Mouse (Mus musculus) forebrain, embryonic 11.5 days (tissue): ENCODE data around the gene Smc4. TPM values are rescaled to one million over a fixed set of nuclear protein-coding genes. Genes with fewer than 3 reads are reported as not detected.

Experiments used
- ATAC-seq: fragments of 200-750 bp; cut with Nextera tagmentation; replicated peaks from 2 replicates; pipeline ENCODE4 v1.8.0; 2017; ENCODE audit warnings: moderate TSS enrichment; ENCODE audit not compliant: low FRiP score
- DNase-seq: peaks from one replicate; pipeline ENCODE4 v3.0.0-alpha.2; 2017; ENCODE audit warnings: low spot score
- H3K27ac ChIP-seq: fragments of 300-500 bp; sonication (generic); 2 replicates; pipeline ENCODE4 v1.5.1; 2014; ENCODE audit warnings: low read depth, low read length
- H3K27me3 ChIP-seq: fragments of 300-500 bp; sonication (generic); 2 replicates; pipeline ENCODE4 v1.6.1; 2014; ENCODE audit warnings: mild to moderate bottlenecking, low read length, mixed read lengths; ENCODE audit not compliant: control insufficient read depth, insufficient read depth
- H3K36me3 ChIP-seq: fragments of 300-500 bp; sonication (generic); 2 replicates; pipeline ENCODE4 v1.6.1; 2014; ENCODE audit warnings: mild to moderate bottlenecking, low read length, moderate library complexity, mixed read lengths; ENCODE audit not compliant: control insufficient read depth, insufficient read depth
- H3K4me1 ChIP-seq: fragments of 300-500 bp; sonication (generic); replicated peaks from 2 replicates; pipeline ENCODE4 v1.6.1; 2014; ENCODE audit warnings: low read length, mixed read lengths; ENCODE audit not compliant: control insufficient read depth, insufficient read depth
- H3K4me2 ChIP-seq: fragments of 300-500 bp; sonication (generic); 2 replicates; pipeline ENCODE4 v1.6.1; 2014; ENCODE audit warnings: low read depth, mild to moderate bottlenecking, low read length, moderate library complexity, mixed read lengths; ENCODE audit not compliant: severe bottlenecking
- H3K4me3 ChIP-seq: fragments of 300-500 bp; sonication (generic); 2 replicates; pipeline ENCODE4 v1.5.1; 2014; ENCODE audit warnings: low read depth, low read length
- H3K9ac ChIP-seq: fragments of 300-500 bp; sonication (generic); 2 replicates; pipeline ENCODE4 v1.6.1; 2014; ENCODE audit warnings: low read length
- H3K9me3 ChIP-seq: fragments of 300-500 bp; sonication (generic); 2 replicates; pipeline ENCODE4 v1.6.1; 2016; ENCODE audit warnings: low read length, mixed read lengths; ENCODE audit not compliant: control insufficient read depth
- WGBS: fragments of 180-500 bp; shearing (Covaris S2); extraction: QIAGEN DNeasy Blood & Tissue Kit; methylation state at CpG from one replicate; pipeline ENCODE4 v1.1.7; 2014; 5-methylcytosine and 5-hydroxymethylcytosine counted together
- polyA plus RNA-seq: library from polyadenylated mRNA; unstranded; fragments of >200 nt; fragmentation: Nextera tagmentation; extraction: Ambion mirVana; gene quantifications from 2 replicates; pipeline ENCODE4 v1.2.1, GENCODE M21; 2014

The Smc4 gene
- polyA plus RNA-seq, 1 experiment from 2014 or later, result 258 TPM

GRCm38 (mm10) chr3:69040105-69040504, 35.6 kb downstream of the Smc4 start:
- Histone ChIP-seq H3K4me2 (no peak overlapping the region; the same call in 1 of the 2 replicates), H3K36me3 (no peaks in the 10 kb centered on the region; the same call in 1 of the 2 replicates)
- no peak for ATAC-seq

GRCm38 (mm10) chr3:69041298-69041697, 36.8 kb downstream of the Smc4 start:
- peak overlapping the region; percentile 24; the same call in 1 of the 2 replicates for H3K4me2 ChIP-seq
- no peaks in the 10 kb centered on the region for H3K9me3 ChIP-seq
- H3K36me3 ChIP-seq, result no peaks in the 10 kb centered on the region; the same call in 1 of the 2 replicates
- no peak for ATAC-seq
- peaks cover 12% of the 10 kb centered on the region for H3K4me1 ChIP-seq
- no peak overlapping the region for H3K27ac ChIP-seq
- DNase-seq, result no peak
- H3K27me3 ChIP-seq, result no peaks in the 10 kb centered on the region
- WGBS, result 80% methylated on average over 5 of the region's 5 CpGs
- H3K4me3 ChIP-seq, result peak overlapping the region; percentile 16; the same call in 1 of the 2 replicates
- H3K9ac ChIP-seq, result no peak overlapping the region

More at GRCm38 (mm10) chr3:69040105-69040504, 35.6 kb downstream of the Smc4 start:
- no peak overlapping the region for H3K27ac ChIP-seq
- H3K4me1 ChIP-seq, result peaks cover 8% of the 10 kb centered on the region
- no peak overlapping the region for H3K9ac ChIP-seq
- peak overlapping the region; percentile 7 for H3K4me3 ChIP-seq
- H3K27me3 ChIP-seq, result no peaks in the 10 kb centered on the region
- DNase-seq, result no peak
- no peaks in the 10 kb centered on the region for H3K9me3 ChIP-seq
- WGBS, result 90% methylated on average over 2 of the region's 2 CpGs

- 0% methylated on average over 31 of the region's 42 CpGs for WGBS
- H3K27ac ChIP-seq, result peak overlapping the region; percentile 94
- H3K9ac ChIP-seq, result peak overlapping the region; percentile 98
- peak overlapping the region; percentile 84 for H3K4me3 ChIP-seq
- H3K4me2 ChIP-seq, result peak overlapping the region; percentile 86
- H3K27me3 ChIP-seq, result no peaks in the 10 kb centered on the region
- peak; percentile 81 for DNase-seq
- H3K9me3 ChIP-seq, result no peaks in the 10 kb centered on the region
- no peaks in the 10 kb centered on the region; the same call in 1 of the 2 replicates for H3K36me3 ChIP-seq
- ATAC-seq, result peak; percentile 67
- H3K4me1 ChIP-seq, result peaks cover 12% of the 10 kb centered on the region
Measured at GRCm38 (mm10) chr3:69044167-69044591, 39.6 kb downstream of the Smc4 start.

GRCm38 (mm10) chr3:69044645-69045399, 40.3 kb downstream of the Smc4 start, which contains the start of gene Trim59:
TSS of gene Trim59 (minus strand) at chr3:69044755.
- under 1% methylated on average over 65 of the region's 80 CpGs for WGBS
- no peaks in the 10 kb centered on the region for H3K27me3 ChIP-seq
- H3K9me3 ChIP-seq, result no peaks in the 10 kb centered on the region
- H3K9ac ChIP-seq, result peak within 1 kb of the TSS; percentile 98
- ATAC-seq (peak; percentile 94), DNase-seq (peak; percentile 98)
- peak within 1 kb of the TSS; percentile 86 for H3K4me2 ChIP-seq
- H3K36me3 ChIP-seq, result no peaks in the 10 kb centered on the region; the same call in 1 of the 2 replicates
- H3K4me3 ChIP-seq, result peak within 1 kb of the TSS; percentile 84
- peak within 1 kb of the TSS; percentile 94 for H3K27ac ChIP-seq
- peaks cover 12% of the 10 kb centered on the region for H3K4me1 ChIP-seq

GRCm38 (mm10) chr3:69045400-69045703, 40.8 kb downstream of the Smc4 start:
- Histone ChIP-seq H3K9ac (peak overlapping the region; percentile 98), H3K36me3 (no peaks in the 10 kb centered on the region; the same call in 1 of the 2 replicates), H3K27ac (peak overlapping the region; percentile 94), H3K27me3 (no peaks in the 10 kb centered on the region), H3K4me1 (peaks cover 12% of the 10 kb centered on the region), H3K4me3 (peak overlapping the region; percentile 84), H3K9me3 (no peaks in the 10 kb centered on the region), H3K4me2 (peak overlapping the region; percentile 86)
- WGBS, result 11% methylated on average over 9 of the region's 9 CpGs
- ATAC-seq, result no peak; the same call in 1 of the 2 replicates
- no peak for DNase-seq

GRCm38 (mm10) chr3:69045750-69046149, 41.2 kb downstream of the Smc4 start:
- ATAC-seq (no peak), DNase-seq (no peak)
- H3K27me3 ChIP-seq, result no peaks in the 10 kb centered on the region
- H3K4me1 ChIP-seq, result peaks cover 12% of the 10 kb centered on the region
- 21% methylated on average over 13 of the region's 13 CpGs for WGBS
- H3K9me3 ChIP-seq, result no peaks in the 10 kb centered on the region
- H3K9ac ChIP-seq, result peak overlapping the region; percentile 98
- no peaks in the 10 kb centered on the region; the same call in 1 of the 2 replicates for H3K36me3 ChIP-seq
- peak overlapping the region; percentile 86 for H3K4me2 ChIP-seq
- no peak overlapping the region for H3K27ac ChIP-seq
- peak overlapping the region; percentile 84 for H3K4me3 ChIP-seq

GRCm38 (mm10) chr3:69046509-69046908, 42.0 kb downstream of the Smc4 start:
- H3K4me3 ChIP-seq, result no peak overlapping the region
- ATAC-seq, result no peak
- 68% methylated on average over 4 of the region's 4 CpGs for WGBS

GRCm38 (mm10) chr3:69047684-69048083, 43.1 kb downstream of the Smc4 start:
- ATAC-seq, result no peak
- WGBS, result 81% methylated on average over 4 of the region's 4 CpGs
- DNase-seq, result no peak
- no peak overlapping the region for H3K4me3 ChIP-seq
- H3K4me2 ChIP-seq, result no peak overlapping the region
- no peaks in the 10 kb centered on the region for H3K9me3 ChIP-seq
- H3K4me1 ChIP-seq, result peaks cover 6% of the 10 kb centered on the region; the same call in 1 of the 2 replicates
- H3K27ac ChIP-seq, result no peak overlapping the region
- no peaks in the 10 kb centered on the region for H3K36me3 ChIP-seq
- no peak overlapping the region for H3K9ac ChIP-seq
- H3K27me3 ChIP-seq, result no peaks in the 10 kb centered on the region

More at GRCm38 (mm10) chr3:69046509-69046908, 42.0 kb downstream of the Smc4 start:
- Histone ChIP-seq H3K9me3 (no peaks in the 10 kb centered on the region), H3K27ac (no peak overlapping the region), H3K4me2 (no peak overlapping the region), H3K27me3 (no peaks in the 10 kb centered on the region), H3K9ac (no peak overlapping the region), H3K4me1 (peaks cover 8% of the 10 kb centered on the region; the same call in 1 of the 2 replicates), H3K36me3 (no peaks in the 10 kb centered on the region)
- no peak for DNase-seq
